Mouse (Mus musculus): ENCODE measurements at regions not wholly inside any gene's neighbourhood (a gene's known extent, or its start where the extent isn't known, plus 50 kb on each side); places are given as distances from the start of the nearest gene placed in this dataset.

DNA sequence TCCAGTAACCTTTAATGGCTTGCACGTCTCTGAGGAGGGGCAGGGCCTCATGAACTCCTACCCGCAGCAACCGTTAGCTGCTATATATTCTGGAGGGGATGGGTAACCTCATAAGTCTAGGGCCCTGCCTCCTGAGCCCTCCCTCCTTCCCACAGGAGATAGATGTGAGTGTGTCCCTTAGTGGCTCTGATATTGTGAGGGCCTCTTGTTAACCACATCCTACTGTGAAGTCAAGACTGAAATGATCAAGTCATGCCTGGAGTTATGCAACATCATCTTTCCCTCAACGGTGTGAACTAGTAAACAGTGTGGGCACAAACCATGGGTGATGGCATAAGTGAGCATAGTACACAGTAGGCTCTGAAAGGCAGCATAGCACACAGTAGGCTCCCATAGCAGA, 255.8 kb upstream of the Sdk2 start:
- no peak for DNase-seq (ENCODE audit: low spot score)

DNA sequence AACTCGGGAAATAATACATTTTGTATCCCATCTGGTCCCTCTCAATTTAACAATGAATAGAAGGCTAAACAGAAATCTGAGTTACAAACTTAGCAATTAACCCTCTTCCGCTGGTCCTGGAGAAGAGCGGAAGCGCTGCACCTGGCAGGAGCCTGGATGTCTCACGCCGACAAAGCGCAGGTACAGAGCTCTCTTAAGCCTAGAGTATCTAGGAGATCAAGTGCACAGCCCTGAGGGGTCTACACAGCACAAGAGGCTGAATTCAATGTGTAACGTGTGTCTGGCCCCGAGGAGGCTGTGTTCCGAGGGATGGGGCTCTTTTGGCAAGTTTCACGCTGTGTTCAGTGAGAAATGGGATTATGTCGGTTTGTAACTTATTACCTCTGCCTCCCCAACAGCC, 255.1 kb upstream of the Sdk2 start:
- DNase-seq (ENCODE audit: low spot score): no peak

DNA sequence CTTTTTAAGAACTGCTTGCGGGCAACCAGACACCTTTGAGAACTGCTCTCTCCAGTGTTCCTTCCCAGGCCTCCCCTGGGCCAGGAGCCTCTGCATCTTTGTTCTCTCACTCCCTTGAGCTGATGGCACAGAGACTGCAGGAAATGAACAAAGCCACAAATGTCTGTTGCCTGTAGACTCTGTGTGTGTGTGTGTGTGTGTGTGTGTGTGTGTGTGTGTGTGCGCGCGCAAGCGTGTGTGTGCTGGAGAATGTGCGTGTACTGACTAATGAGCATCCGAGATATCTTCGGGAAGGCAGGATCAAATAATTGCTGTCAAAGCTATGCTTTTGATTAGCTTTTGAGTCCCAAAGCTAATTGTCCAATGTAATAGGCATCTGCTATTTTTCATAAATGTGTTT, 254.7 kb upstream of the Sdk2 start:
- no peak for DNase-seq (ENCODE audit: low spot score)

DNA sequence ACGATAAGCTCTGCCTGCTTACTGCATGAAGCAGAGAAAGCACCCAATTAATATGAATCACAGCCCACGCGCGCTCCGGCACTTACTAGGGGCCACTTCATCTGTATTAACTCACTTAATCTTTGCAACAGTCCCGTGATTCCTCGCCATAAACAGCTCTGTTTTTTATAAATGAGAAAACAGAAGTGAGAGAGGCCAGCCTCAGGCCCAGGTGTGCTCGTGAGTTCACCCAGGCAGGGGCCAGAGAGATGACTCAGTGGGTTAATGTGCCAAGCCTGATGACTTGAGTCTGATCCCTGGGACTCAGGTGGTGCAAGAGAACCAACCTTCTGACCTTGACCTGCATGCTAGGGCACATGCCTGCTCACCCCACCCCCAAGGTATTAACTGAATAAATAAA, 248.4 kb upstream of the Sdk2 start:
- DNase-seq (ENCODE audit: low spot score): no peak

DNA sequence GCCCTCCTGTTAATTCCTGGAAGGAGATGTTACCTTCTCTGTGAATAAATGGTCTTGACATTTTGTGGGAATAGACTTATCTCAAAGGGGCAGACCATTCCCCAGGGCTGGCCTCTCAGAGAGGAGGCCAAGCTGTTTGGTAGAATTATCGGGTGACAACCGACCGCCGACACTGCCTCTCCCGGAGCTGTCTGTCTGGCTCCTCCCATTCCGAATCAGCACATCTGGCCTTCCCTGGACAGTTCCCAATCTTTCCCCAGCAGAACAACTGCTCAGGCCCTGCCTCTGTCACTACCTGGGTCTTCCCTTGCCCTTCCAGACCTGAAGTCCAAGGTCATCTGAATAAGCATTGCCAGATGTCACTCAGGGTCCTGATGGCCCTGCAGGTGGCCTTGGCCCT, 246.8 kb upstream of the Sdk2 start:
- DNase-seq (ENCODE audit: low spot score): no peak

DNA sequence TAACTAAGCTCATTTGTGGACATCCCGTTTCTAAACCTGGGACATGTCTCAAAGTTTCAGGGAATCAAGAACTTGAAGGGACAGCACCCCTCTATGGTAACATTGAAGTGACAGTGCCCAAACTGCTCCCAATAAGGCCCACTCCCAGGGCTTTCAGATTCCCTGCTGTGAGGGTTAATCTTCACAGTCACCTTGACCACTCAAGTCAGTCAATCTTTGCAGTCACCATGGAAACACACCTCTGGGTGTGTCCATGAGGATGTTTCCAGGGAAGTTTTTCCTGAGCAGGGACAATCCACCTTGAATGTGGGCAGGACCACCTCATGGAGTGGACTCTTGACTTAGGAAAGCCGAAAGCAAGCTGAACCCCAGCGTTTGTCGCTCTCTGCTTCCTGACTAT, 244.8 kb upstream of the Sdk2 start:
- DNase-seq (ENCODE audit: low spot score): no peak

DNA sequence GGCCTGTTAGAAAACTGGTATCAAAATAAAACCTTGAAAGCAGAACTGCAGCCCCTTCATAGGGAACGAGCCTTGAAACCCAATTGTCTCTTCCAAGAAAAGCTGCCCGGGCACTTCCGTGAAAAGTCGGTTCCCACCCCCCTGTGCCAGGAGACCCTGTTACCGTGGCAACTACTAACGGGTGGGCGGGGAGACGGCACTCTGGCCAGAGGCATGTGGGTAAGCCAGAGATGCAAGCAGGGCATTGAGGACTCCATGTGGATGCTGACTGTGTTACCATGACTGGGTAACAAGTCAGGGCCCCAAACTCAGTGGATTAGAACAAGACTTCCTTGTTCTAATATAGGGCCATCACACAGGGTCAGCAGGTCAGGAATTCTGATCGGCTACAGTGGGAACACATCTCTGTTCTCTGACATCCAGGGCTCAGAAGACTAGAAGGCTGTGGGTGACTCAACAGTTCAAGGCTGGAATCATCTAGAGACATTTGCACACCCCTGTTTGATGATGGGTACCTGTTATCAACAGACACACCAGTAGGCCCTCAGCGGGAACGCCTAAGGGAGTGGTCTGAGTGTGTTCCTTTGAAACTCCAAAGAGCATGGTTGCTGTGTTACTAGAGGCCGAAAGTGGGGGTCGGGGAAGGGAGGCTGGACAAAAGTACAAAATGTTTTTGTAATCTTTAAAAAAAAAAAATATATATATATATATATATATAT, 236.9 kb upstream of the Sdk2 start:
- DNase-seq (ENCODE audit: low spot score): no peak

DNA sequence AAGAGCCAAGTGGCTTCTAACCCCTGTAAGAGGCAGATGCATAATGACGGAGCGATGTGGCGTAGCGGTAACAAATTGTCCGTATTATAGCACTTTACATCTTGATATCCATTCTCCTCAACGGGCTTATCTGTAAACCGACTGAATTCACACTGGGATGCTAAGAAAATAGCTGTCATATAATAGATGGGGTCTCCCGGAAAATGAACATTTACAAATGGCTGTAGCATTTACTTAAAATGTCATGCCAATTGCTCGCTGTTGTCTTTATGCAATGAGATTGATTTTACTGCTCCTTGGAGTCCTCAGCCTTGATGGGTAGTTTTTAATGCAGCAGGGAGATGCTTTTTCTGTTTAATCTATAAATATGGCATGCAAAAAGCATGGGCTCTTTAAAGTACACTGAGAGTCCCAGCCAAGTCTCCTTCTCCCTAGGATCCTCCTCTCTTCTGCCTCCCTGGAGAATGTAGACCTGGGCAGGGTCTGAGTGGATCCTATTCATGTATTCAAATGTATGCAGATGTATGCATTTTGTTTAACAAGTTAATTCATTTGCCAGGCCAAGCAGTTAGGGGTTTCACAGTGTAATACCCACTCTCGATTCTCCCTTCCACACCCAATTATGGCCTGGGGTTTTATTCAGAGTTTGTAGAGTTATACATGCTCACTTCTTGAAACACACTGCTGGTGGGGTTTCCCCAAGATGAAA, 233.9 kb upstream of the Sdk2 start:
- no peak for DNase-seq (ENCODE audit: low spot score)

DNA sequence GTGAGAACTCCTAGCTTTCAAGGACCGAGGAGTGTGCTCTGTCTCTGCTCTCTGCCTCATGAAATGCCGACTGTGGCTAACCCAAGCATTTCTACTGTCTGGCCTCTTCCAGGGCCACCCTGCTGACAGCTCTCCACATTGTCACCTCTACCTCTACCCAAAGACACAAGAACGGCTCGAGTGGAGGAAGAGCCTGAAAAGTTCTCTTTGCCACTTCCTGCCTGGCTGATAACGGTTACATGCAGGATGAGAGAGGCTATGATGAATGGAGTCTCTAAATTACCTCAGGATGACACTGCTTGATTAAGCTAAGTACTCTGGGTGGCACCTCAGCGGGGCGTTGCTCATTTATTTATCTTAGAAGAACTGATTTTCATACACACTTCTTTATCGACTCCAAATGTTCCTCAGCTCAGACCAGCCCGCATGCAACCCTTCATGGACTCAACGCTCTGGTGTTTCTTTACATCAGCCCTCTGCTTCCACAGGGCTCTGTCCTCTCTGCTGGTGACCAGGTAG, 230.0 kb upstream of the Sdk2 start:
- DNase-seq (ENCODE audit: low spot score): no peak

DNA sequence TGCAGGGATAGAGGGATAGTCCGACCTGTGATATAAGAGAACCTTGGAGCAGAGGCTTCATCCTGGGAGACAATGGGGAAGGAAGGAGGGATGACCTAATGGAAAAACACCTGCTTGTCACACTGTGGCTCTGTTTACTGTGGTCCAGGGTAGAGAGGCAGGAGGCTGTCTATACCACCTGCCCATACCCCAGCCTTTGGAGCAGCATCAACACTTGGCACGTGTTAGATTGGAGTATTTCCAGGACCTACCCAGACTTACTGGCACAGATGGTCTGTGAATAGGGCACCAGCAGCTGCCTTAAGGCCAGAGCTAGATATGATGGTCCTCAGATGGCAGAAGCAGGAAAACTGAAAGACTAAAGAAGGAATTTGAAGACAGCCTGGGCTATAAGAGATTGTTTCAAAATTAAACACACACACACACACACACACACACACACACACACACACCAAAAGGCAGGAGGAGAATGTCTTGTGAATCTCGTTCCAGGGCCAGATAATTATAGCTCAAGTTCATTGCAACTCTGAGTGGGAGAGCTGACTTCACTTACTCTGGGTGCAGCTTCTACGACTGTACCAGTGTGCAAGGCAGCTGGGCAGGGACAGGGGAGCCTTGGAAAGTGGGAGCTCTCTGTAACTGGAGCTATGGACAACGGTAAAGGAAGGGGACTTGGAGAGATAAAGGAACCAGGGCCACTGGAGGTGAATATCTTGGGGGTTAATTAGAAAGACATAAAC, 227.8 kb upstream of the Sdk2 start:
- no peak for DNase-seq (ENCODE audit: low spot score)

DNA sequence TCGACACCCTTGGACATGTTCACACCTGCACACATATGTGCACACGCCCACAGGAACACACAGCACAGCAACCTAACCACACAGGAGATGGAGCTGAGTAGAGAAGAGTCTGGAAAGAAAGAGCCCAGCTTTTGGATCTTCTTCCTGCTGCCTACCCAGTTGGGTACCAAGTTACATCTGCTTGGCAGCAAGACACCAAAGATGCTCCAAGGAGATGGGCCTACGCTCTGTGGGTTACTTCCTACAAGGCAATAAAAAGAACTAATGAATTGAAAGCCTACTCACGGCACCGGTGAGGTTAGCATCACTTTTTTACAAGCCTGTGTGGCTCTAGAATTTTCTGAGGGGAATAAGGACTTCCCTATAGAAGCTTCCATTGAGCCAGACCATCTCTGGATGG, 224.4 kb upstream of the Sdk2 start:
- no peak for DNase-seq (ENCODE audit: low spot score)

DNA sequence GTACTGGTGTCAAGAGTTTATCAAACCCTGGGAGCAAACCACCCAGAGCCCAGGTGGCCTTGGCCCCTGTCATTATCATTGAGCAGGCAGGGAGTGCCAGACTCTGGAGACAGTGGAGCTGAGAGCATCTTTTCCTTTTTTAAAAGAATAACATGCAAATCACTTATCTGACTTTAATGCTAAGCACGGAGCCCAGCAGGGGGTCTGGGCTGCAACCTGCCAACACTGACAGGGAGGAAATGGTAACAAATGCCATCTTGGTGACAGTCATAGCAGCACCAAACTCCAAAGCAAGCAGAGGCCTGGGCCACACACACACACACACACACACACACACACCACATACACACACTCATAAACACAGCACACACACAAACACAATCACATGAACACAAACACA, 223.1 kb upstream of the Sdk2 start:
- DNase-seq (ENCODE audit: low spot score): no peak

DNA sequence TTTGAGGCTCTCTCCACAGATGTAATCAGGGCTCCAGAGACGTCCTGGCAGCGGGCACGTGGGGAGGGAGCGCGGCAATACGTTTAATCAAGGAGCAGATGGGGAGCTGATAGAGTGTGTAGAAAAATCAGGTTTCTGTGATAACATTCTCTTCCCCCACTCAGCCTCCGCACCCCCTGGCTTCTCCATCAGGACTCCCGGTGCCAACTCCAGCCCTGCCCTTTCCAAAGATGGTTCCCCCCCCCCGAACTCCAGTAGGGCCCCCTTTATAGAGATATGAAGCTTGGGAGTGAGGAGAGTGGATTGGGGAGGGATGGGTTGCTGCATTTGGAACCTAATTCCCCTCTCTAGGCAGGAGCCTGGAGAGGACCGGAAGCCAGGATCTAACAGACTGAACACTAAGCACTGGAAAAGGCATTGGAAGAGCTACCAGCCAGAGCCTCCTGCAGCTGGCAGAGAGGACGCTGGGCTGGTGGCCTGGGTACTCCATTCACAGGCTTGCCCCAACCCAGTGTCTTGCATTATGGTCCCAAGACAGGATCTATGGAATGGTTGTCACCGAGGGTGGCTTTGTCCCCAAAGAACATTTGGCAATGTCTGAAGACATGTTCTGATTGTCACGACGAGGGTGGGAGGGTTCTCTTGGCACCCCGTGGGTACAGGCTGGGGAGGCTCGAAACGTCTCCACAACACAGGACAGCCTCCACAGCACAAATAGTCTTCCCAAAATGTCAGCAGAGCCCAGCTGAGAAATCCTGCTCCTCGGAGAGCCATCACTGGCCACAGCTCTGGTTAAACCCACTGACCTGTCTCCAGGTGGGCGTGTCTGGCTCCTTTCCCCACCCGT, 218.2 kb upstream of the Sdk2 start:
- DNase-seq (ENCODE audit: low spot score): no peak

DNA sequence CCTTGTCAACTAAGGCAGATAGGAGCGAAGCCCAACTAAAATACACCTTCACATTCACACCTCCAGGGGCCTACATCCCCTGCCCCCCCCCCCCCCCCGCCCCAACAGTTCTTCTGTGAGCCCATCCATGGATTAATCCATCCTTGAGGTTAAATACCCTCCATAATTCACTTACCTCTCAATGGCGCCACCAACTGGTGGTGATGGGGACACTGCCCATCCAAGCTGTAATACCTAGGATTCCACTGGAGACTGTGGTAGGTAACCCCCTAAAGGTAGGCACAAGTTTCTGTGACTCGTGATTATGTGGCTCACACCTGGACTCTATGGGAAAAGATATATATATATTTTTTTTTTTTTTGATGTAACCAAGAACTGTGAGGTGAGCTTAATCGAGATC, 216.4 kb upstream of the Sdk2 start:
- no peak for DNase-seq (ENCODE audit: low spot score)

DNA sequence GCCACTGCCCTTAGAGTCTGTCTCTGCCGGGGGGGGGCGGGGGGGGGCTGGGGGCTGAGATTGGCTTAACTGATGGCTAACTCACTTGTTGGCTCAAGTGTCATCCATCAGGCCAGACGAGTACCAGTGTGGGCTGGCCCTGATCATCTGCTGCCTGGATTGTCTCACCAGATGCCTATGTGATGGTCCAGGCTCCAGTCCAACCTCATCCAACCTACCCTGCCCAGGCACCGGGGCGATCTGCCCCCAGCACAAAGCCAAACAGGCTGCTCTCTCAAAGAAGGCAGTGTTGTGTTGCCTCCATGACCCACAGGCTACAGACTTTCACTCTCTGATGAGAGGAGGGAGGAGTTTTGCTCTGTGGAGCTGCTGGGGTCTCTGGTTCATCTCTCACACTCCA, 215.7 kb upstream of the Sdk2 start:
- DNase-seq (ENCODE audit: low spot score): no peak

DNA sequence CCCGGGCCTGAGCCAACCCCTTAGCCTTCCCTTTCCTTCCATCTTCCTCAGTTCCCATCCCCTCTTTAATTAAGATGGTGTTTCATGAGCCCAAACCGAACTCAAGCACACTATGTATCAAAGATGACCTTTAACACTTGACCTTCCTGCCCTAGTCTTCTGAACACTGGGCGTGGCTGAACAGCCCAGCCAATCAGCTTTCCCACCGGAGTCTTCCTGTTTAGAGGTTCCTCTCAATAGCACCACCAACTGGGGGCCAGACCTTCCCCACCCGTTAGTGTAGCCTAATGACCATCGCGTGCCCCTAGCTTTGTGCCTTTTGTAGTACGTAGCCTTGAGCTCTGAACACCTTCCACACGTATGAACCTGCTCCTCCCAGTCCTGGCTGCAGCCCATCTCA, 215.0 kb upstream of the Sdk2 start:
- no peak for DNase-seq (ENCODE audit: low spot score)

DNA sequence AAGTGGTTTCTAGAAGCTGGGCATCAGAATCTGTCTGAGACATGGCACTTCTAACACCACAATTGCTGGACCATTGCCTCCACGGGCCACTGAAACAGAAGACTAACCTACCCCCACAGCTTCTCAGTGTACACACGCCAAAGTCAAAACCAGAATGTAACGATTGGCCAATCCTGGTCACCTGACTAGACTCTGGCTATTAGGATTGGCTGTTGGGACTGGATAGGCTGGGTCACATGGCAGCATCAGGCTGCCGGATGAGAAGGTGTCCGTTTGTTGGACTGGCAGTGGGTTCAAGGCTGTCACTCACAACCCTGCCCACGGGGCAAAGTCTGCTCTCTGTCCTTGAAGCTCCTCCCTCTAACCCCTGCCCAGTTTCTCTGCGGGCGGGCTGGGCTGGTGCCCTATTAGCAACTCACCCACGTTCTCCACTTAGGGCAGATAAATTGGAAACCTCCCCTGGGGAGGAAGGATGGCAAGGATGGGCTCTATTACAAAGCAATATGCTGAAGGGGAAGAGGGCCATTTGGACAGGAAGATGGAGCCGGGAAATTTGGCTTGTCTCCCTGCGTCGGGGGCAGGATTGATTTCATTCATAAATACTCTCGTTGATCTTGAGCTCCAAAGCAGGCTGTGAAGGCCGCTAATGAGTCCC, 214.3 kb upstream of the Sdk2 start:
- no peak for DNase-seq (ENCODE audit: low spot score)

DNA sequence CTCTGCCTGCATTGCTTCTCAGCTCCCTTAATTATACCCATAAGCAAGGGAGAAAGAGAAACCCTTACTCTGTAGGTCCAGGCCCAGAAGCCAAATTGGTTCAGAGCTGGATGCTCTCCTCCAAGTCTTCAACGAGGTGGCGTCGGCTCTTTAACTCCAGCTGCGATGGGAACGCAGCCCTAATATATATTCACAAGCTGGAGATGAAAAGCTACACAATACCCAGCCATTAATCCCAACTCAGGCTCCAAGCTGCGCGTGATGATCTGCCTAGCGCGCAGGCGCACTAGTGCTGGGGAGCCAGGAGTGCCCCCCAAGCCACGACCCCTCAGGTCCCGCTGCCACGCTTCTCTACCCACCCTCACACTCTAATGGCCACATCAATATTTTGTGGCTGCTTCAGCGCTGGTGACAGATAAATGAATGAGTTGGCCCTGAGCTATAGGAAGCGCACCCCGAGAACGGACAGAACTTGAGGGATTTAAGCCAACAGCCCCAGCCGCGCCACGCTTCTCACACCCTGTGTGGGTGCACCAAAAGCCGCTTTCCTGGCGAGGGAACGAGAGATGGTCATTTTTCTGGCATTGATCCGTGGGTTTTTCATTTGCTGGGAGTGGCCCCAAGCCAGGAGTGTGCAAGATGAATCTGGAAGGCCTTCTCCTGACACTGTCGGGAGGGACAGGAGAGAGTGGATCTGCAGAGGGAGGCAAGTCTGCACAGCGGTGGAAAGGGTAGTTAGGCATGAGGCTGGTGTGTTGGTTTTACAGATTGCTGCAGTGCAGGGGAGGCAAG, 210.9 kb upstream of the Sdk2 start:
- no peak for DNase-seq (ENCODE audit: low spot score)

DNA sequence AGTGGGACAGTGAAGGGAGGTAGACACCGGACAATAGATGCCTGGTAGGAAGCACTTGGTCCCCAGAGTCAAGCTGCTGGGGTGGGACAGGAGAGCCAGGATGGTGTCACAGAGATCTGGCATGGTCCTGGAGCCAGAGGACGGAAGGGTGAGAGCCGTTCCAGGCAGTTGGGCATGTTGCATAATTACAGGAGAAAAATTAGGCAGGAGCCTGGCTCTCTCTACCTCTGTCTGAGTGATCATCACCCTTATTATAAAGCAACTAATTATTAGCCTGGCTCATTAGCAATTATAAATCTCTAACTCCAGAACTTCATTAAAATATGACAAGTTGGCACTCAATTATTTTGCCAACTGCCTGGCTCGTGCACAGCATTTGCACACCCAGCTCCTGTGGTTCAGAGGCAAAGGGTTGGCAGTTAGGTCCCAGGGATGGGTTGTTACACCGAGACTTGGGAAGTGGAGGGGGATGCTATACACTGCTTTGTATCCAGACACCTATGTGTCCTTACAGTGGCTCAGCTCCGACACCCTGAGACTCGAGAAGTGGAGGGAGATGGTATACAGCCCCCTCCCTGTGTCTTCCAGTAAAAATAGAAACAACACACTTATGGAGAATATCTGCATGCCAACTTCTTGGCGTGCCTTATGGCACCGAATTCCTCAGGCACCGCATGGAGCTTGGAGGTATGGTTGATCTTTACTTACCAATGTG, 203.7 kb upstream of the Sdk2 start:
- no peak for DNase-seq (ENCODE audit: low spot score)

DNA sequence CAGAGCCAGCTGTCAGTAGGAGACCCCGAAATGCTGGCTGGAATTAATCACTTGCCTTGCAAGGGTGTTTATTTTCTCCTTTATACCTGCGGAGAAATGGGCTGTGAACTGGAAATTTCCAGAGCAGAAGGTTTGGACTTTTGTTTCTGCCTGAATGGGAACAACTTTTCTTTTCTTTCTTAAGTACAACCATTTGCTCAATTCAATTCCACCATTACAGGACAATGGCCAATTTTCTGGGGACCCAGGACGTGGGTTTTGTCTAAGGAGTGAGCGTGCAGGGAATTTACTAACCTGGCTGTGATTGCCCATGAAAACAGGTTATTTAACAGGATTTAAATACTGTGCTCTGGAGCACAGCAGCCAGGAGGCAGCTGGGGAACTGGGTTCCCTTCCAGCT, 195.1 kb upstream of the Sdk2 start:
- DNase-seq (ENCODE audit: low spot score): no peak
